Mouse (Mus musculus) thymus, postnatal 25 days (tissue): Measurements from ENCODE around the gene Fzd4.

ENCODE experiments used
- DNase-seq: peaks from one replicate; pipeline ENCODE4 v3.0.0; 2022

Gene Fzd4

DNA sequence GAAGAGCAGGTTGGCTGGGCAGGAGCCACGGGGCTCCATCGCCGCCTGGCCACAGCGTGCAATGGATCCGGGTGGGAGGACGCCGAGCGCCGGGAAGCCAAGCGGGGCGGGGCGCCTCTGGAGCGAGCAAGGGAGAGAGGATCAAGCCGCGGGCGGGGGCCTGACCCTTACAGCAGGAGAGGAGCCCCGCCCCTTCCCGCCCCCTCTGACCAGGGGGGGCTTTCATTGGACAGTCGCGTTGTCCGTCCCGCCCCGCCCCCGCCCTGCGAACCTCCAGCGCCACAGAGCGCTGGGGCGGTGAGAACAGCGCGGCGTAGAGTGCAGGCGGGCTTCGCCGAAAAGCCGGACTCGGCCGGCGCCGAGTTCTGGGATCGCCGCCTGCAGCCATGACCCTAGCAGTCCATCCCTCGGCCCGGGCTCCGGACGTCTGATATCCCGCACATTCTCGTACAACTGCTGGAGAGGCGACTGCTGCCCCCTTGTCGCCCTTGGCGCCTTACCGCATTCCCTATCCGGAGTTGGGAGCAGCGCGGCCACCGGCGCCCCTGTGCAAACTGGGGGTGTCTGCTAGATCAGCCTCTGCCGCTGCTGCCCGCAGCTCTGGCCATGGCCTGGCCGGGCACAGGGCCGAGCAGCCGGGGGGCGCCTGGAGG is at the start of gene Fzd4, which contains the start of gene Tmem135:
Gene Fzd4 (plus strand): TSS at position 275 of the 653 bp plus-strand sequence.
Gene Tmem135 (minus strand): TSS at position 142 of the 653 bp plus-strand sequence.
- peak; percentile 73 for DNase-seq

- DNase-seq: no peak
Observed at GRCm38 (mm10) chr7:89355519-89356255, 48.5 kb upstream of the Fzd4 start.

DNA sequence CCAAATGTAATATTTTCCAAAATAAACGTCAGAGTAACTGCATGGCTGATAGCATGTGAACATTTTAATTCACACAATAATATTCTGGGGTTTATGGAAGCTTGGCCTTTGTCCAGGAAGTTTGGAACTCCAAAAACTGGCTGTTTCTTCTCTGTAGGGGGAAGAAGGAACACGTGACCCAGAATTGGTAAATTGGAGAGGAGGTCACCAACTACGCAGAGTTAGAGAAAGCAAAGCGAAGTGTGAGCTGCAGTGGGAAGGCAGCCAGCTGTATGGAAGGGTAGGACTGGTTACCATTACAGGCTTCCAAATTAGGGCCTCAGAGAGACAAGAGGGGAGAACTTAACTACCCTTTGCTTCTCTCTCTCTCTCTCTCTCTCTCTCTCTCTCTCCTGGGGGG is 47.8 kb upstream of the Fzd4 start:
- DNase-seq: no peak

DNA sequence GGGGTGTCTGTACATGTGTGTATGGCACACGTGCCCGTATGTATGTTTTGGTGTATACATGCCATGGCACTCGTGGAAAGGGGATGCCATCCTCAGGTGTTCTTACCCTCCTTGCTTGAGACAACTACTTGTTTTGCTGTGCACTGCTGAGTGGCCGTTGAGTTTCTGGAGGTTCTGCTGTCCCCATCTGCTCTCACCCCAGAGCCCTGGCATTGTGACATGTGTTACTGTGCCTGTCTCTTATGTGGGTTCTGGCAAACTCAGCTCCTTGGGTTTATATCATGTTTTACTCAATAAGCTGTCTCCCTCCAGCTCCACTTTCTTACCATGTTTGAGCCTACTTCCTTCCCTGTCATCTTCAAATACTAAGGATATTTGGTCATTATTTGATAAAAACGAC is 40.2 kb upstream of the Fzd4 start:
- no peak for DNase-seq

GRCm38 (mm10) chr7:89365135-89365880 is 38.8 kb upstream of the Fzd4 start:
- DNase-seq: no peak

GRCm38 (mm10) chr7:89367643-89368042 is 36.5 kb upstream of the Fzd4 start:
- no peak for DNase-seq

- DNase-seq: no peak
Observed at GRCm38 (mm10) chr7:89370086-89370485, 34.1 kb upstream of the Fzd4 start.

GRCm38 (mm10) chr7:89370917-89371316 is 33.2 kb upstream of the Fzd4 start:
- peak; percentile 2 for DNase-seq

DNA sequence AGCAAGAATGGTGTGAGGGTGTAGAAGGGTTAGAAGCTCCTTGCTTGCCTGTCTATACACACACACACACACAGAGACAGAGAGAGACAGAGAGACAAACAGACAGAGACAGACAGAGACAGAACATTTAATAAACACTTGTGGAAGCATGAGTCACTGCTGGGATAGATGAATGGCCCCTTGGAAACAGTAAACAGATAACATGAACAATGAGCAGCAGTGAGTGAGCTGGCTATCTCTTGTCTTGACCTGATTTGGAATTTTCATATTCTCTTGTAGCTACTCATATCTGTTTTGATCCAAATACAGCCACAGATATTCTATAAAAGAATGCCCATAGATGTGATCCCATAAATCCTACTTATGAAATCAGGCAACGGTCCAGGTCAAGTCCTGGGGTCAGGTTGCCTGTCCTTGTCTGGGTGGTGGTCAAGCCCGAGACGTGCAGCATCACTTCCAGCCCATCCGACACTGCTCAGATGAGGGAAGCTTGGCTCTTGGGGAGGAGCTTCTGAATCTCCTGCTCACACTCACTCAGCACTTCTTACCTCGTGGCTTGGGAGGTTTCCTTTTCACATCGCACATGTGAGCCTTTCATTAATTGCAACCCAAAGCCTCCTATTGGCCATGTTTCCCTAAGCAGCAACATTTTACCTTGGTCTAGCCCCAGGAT is 32.4 kb upstream of the Fzd4 start:
- DNase-seq: no peak

GRCm38 (mm10) chr7:89380935-89381705 is 23.0 kb upstream of the Fzd4 start:
- DNase-seq: no peak

GRCm38 (mm10) chr7:89382892-89383291 is 21.3 kb upstream of the Fzd4 start:
- no peak for DNase-seq

DNA sequence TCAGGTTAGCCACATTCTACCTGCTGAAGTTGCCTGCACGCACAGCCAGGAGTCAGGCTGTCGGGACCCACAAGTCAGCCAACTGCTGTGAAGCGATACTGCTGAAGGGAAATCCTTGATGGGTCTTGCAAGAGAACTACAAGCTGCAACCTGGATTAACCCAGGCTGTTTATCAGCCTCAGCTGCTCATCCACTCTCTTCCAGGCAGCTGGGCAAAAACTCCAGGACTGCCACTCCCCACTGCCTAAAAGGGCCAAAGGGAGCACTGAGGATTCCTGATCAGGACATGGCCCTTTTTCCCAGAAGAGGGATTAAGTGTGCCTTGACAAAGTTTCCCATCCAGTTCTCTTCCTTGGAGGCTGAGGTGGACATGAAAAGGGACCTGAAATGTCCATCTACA is 15.2 kb upstream of the Fzd4 start:
- no peak for DNase-seq

DNA sequence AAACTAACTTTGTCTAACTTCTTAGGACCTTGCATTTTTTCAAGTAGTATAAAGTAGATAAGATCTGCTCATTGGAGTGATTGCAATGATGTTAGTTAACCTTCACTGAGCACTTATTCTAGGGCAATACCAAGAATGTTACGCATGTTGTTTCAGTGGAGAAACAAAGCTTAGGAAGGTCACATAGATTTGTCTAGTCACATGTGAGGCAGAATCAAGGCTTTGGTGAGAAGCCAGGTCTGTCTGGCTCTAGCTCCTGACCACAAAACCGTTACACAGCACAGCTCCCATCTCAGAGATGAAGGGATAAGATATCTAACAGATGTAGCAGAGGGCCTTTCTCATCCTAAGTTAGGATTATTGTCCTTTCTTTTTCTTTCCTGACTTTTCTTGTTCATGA is 13.5 kb upstream of the Fzd4 start:
- DNase-seq: no peak

GRCm38 (mm10) chr7:89391281-89391680 is 12.9 kb upstream of the Fzd4 start:
- no peak for DNase-seq

GRCm38 (mm10) chr7:89391831-89392230 is 12.3 kb upstream of the Fzd4 start:
- DNase-seq: no peak

DNA sequence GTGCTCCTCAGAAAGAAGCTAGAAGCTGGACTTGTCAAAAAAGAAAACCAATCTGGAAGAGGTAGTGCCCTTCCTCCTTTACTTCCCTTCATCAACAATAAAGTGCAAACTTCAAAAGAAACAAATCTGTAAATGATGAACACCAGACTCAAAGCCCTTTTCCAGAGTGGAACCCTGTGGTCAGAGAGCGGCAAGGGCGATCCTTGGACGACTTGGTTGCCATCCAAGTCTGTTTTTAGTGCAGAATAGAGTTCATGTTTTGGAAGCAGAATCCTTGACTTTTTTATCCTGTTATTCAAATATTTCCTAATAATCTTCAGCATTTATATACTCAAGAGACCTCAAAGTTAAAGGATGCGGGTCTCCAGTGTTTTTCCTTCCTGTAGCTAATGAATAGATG is 11.8 kb upstream of the Fzd4 start:
- DNase-seq: no peak

DNA sequence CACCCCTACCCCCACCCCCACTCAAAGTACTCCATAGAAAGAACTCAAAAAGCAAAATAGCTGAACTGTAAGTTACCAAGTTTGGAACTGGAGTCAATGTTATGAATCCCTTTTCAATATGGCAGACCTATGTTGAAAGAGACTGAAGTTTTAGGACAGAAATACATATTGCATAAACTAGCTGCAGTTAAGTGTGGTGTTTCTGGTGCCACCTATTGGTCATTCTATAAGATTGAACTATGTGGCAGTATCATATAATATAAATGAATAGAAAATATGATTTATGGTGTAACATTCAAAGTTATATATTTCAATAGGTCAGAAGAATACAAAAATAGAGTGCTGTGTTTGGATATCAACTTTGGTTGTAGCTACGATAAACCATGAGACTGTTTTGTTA is 11.3 kb upstream of the Fzd4 start:
- DNase-seq: no peak

DNA sequence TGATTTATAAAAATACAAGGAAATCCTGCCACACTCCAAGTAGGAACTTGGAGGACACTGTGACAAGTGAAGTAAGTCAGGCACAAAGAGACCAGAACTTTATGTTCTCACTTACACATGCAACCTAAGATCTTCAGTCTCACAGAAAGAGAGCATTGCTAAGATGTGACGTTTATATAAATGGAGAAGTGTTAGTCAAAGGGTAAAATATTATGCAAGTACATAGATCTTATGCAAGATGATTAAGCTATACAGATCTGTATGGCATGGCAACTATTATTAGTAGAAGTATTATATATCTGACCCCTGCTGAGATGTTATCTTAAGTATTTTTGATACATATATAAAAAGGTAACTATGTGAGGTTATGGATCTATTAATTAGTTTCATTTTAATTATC is 8.8 kb upstream of the Fzd4 start:
- no peak for DNase-seq

DNA sequence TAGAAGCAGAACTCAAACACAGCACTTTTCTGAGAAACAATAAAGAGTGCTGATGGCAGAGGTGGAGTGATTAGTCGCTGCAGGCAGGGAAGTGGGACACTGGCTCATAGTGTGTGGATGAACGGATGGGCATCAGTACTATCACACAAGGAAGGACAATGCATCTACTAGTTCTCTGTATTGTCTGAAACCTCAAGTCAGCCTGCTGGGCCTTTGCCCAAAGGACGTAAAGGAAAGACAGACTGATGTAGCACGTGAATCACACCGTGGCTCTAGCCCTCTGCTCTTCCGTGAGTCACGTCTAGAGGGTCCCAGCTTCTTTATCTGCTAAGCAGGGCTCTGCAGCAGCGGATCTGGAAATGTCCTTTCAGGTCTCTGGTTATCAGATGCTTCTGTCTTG is 7.8 kb upstream of the Fzd4 start:
- DNase-seq: no peak

GRCm38 (mm10) chr7:89397837-89398534 is 6.2 kb upstream of the Fzd4 start:
- no peak for DNase-seq

- no peak for DNase-seq
Observed at GRCm38 (mm10) chr7:89400721-89401120, 3.4 kb upstream of the Fzd4 start.
